Mouse (Mus musculus) ES-Bruce4 (cell line): ENCODE results near the gene Sv2c. TPM values are rescaled to one million over a fixed set of nuclear protein-coding genes. Genes with fewer than 3 reads are reported as not detected.

Source experiments
- H3K27ac ChIP-seq: 2 replicates; pipeline ENCODE4 v1.5.1; 2012; ENCODE audit warnings: low read length, inconsistent platforms; ENCODE audit not compliant: insufficient read depth
- H3K27me3 ChIP-seq: 2 replicates; pipeline ENCODE4 v1.6.1; 2012; ENCODE audit warnings: mild to moderate bottlenecking, low read length, inconsistent platforms; ENCODE audit not compliant: control insufficient read depth, poor library complexity, insufficient read depth, severe bottlenecking
- H3K36me3 ChIP-seq: 2 replicates; pipeline ENCODE4 v1.6.1; 2012; ENCODE audit warnings: inconsistent platforms, mild to moderate bottlenecking, low read length, moderate library complexity; ENCODE audit not compliant: control insufficient read depth, poor library complexity, insufficient read depth, severe bottlenecking
- H3K4me1 ChIP-seq: one replicate; pipeline ENCODE4 v1.8.1; 2011; ENCODE audit warnings: low read length; ENCODE audit not compliant: control insufficient read depth, insufficient read depth
- H3K4me3 ChIP-seq: 2 replicates; pipeline ENCODE4 v1.5.1; 2011; ENCODE audit warnings: low read depth, mild to moderate bottlenecking, low read length
- H3K9ac ChIP-seq: 2 replicates; pipeline ENCODE4 v1.6.1; 2012; ENCODE audit warnings: low read depth, mild to moderate bottlenecking, inconsistent platforms; ENCODE audit not compliant: poor library complexity, severe bottlenecking
- H3K9me3 ChIP-seq: replicated peaks from 2 replicates; pipeline ENCODE4 v1.6.1; 2012; ENCODE audit warnings: mild to moderate bottlenecking, low read length, inconsistent platforms; ENCODE audit not compliant: control insufficient read depth, poor library complexity, insufficient read depth, severe bottlenecking
- CTCF ChIP-seq: IDR thresholded peaks from one replicate; pipeline ENCODE4 v1.8.1; 2011; ENCODE audit warnings: low read depth, low read length
- EP300 ChIP-seq: IDR thresholded peaks from 2 replicates; pipeline ENCODE4 v1.6.1; 2011; ENCODE audit warnings: low read depth, low read length; ENCODE audit not compliant: insufficient read depth
- POLR2A ChIP-seq: IDR thresholded peaks from one replicate; pipeline ENCODE4 v1.8.1; 2011; ENCODE audit warnings: low read length; ENCODE audit not compliant: insufficient read depth
- polyA plus RNA-seq: library from polyadenylated mRNA; stranded (reverse); fragments of >200 nt; gene quantifications from 2 replicates; pipeline ENCODE4 v1.2.4, GENCODE M21; 2011; ENCODE audit warnings: low read depth; ENCODE audit not compliant: missing spikeins, insufficient read depth, insufficient read length

The Sv2c gene
- polyA plus RNA-seq, 1 experiment = 0.19 TPM

- TF ChIP-seq EP300 (no peak), POLR2A (no peak), CTCF (no peak)
- Histone ChIP-seq H3K27me3 (no peaks in the 10 kb centered on the region), H3K4me3 (no peak overlapping the region), H3K9me3 (no peaks in the 10 kb centered on the region), H3K9ac (no peak overlapping the region), H3K27ac (no peak overlapping the region), H3K4me1 (no peaks in the 10 kb centered on the region), H3K36me3 (no peaks in the 10 kb centered on the region)
These were observed 34.2 kb upstream of the Sv2c start for GRCm38 (mm10) chr13:96166593-96166992.

DNA sequence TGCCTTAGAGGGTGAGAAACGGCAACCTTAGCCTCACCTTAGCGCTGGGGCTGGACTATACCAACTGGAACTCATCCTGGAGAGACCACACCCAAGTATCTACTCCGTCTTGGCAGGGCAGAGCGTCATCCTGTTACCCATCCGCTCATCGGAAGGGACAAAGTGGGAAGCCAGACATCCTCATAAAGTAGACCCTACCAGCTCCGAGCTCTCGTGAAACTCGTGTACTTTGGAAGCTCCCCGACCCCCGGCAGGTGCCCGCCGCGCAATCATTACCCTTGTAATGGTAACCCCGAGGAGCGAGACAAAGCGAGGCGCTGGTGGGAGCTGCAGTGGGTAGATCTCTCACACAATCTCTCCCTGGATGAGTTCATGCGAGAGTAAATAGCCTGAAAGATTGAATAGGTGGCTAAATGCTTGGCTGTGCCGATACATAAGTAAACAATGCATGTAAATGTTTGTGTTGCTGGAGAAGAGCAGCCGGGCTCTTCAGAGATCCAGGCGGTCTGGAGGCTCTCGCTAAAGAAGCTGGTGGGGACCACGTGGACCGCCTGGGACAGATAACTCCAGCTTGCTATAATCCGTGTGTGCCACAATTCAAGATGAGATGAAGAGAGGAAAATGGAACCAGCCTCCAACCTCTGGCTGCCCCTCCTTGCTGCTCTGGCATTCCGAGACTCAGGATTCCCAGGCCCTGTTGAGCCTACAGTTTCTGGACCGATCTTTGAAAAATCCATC lies 1.2 kb upstream of the Sv2c start:
- peak overlapping the region; percentile 31; the same call in 1 of the 2 replicates for H3K4me3 ChIP-seq
- H3K27ac ChIP-seq = no peak overlapping the region
- no peaks in the 10 kb centered on the region for H3K9me3 ChIP-seq
- no peak overlapping the region for H3K9ac ChIP-seq
- H3K27me3 ChIP-seq = peaks cover 20% of the 10 kb centered on the region
- H3K36me3 ChIP-seq = no peaks in the 10 kb centered on the region
- H3K4me1 ChIP-seq = no peaks in the 10 kb centered on the region
- TF ChIP-seq EP300 (no peak), POLR2A (no peak), CTCF (no peak)

- peaks cover 20% of the 10 kb centered on the region for H3K27me3 ChIP-seq
- H3K9ac ChIP-seq = no peak overlapping the region
- no peak overlapping the region for H3K27ac ChIP-seq
- no peaks in the 10 kb centered on the region for H3K9me3 ChIP-seq
- TF ChIP-seq POLR2A (no peak), CTCF (no peak), EP300 (no peak)
- no peaks in the 10 kb centered on the region for H3K4me1 ChIP-seq
- no peaks in the 10 kb centered on the region for H3K36me3 ChIP-seq
- peak overlapping the region; percentile 54 for H3K4me3 ChIP-seq
These were observed 456 bp upstream of the Sv2c start for GRCm38 (mm10) chr13:96132833-96133232.

GRCm38 (mm10) chr13:96131911-96132310 lies 466 bp downstream of the Sv2c start:
- Histone ChIP-seq H3K9ac (no peak overlapping the region), H3K4me1 (no peaks in the 10 kb centered on the region), H3K4me3 (peak overlapping the region; percentile 54), H3K27me3 (peaks cover 20% of the 10 kb centered on the region), H3K9me3 (no peaks in the 10 kb centered on the region), H3K27ac (no peak overlapping the region), H3K36me3 (no peaks in the 10 kb centered on the region)
- TF ChIP-seq EP300 (no peak), CTCF (no peak), POLR2A (no peak)

DNA sequence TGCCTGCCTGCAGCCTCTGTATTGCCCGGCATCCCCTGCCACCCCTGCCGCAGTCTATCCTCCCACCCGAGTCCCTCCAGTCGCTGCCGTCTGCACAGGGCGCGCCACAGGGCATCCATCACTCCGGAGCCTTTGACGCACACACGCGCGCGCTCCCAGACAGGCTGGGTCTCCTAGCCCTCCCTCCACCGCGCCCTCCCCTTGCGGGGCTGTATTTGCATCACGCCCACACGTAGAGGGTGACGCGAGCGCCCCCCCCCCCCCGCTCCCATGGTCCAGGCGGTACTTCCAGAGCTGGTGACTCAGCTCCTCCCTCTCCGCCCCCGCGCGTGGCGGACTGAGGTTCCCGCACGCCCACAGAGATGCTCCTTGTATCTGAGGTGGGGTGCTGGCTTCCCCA lies 1.3 kb downstream of the Sv2c start:
- Histone ChIP-seq H3K9me3 (no peaks in the 10 kb centered on the region), H3K9ac (no peak overlapping the region), H3K36me3 (no peaks in the 10 kb centered on the region), H3K27ac (no peak overlapping the region), H3K27me3 (peaks cover 20% of the 10 kb centered on the region), H3K4me1 (no peaks in the 10 kb centered on the region), H3K4me3 (peak overlapping the region; percentile 77)
- TF ChIP-seq POLR2A = no peak
- TF ChIP-seq CTCF = no peak
- TF ChIP-seq EP300 = no peak

GRCm38 (mm10) chr13:96129081-96129480 lies 3.3 kb downstream of the Sv2c start:
- Histone ChIP-seq H3K9me3 (no peaks in the 10 kb centered on the region), H3K36me3 (no peaks in the 10 kb centered on the region), H3K27me3 (peaks cover 18% of the 10 kb centered on the region), H3K27ac (no peak overlapping the region), H3K4me3 (no peak overlapping the region), H3K4me1 (no peaks in the 10 kb centered on the region), H3K9ac (no peak overlapping the region)
- TF ChIP-seq CTCF (no peak), EP300 (no peak), POLR2A (no peak)
